Mouse (Mus musculus): ENCODE data around the gene Thsd7a. TPM values are rescaled to one million over a fixed set of nuclear protein-coding genes. Genes with fewer than 3 reads are reported as not detected.
A peak's percentile ranks its signal among the peaks of the same experiment; 100 is the strongest.

The Thsd7a gene
- total RNA-seq, 2 experiments from 2014 or later, result 2.0 to 2.2 TPM

DNA sequence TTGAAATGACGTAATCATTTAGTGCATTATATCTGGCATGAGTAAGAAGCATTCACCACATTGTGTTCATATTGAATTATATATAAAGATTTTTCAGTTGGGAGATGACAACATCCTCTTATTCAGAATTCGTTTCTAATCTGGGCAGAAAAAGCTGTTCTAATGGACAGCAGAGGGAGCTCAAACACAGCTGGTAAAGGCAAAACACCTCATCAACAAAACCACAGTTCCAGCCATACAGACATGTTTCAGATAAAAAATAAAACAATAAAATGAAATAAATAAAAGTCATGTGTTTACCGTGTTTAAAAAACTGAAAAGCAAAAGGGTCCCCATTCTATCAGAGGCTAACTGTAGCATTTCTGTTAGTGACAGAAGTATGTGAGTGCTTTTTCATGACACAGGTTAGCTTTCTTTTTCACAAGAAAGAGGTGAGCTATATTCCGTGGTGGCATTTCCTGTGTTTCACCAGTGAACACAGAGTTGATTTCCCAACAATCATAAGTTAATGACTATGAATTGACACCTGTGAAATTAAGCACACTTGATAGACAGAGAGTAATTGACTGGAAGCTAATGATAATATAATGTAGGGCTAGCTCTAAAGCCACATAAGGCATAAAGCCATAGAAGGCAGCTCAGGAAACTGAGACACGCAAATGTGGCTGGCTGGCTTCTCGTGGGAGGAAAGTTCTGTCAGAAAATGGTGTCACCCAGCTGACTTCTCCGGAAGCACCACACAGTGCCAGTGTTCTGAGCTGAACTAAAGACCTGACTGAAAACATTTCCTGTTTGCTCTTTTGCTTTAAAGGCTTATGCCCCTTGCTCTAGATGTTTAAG lies 433.9 kb downstream of the Thsd7a start:
- Histone ChIP-seq H3K4me3 (no peak overlapping the region), H3K27ac (no peak overlapping the region)
- no peak for DNase-seq
- intact Hi-C loops (cut with DNase I), result loop anchor here (10.0 kb wide), 1 partner anchor 970 kb away; no protein-coding TSS in a partner anchor
- TF ChIP-seq CTCF (IDR thresholded peaks at IDR 0.05), result peak; percentile 60

- TF ChIP-seq CTCF (IDR thresholded peaks at IDR 0.05), result no peak
- intact Hi-C loops (cut with DNase I), result no loop called here
- no peak for DNase-seq
- Histone ChIP-seq H3K27ac (no peak overlapping the region), H3K4me3 (no peak overlapping the region)
Observed at GRCm38 (mm10) chr6:12307502-12307901, 441.7 kb downstream of the Thsd7a start.

DNA sequence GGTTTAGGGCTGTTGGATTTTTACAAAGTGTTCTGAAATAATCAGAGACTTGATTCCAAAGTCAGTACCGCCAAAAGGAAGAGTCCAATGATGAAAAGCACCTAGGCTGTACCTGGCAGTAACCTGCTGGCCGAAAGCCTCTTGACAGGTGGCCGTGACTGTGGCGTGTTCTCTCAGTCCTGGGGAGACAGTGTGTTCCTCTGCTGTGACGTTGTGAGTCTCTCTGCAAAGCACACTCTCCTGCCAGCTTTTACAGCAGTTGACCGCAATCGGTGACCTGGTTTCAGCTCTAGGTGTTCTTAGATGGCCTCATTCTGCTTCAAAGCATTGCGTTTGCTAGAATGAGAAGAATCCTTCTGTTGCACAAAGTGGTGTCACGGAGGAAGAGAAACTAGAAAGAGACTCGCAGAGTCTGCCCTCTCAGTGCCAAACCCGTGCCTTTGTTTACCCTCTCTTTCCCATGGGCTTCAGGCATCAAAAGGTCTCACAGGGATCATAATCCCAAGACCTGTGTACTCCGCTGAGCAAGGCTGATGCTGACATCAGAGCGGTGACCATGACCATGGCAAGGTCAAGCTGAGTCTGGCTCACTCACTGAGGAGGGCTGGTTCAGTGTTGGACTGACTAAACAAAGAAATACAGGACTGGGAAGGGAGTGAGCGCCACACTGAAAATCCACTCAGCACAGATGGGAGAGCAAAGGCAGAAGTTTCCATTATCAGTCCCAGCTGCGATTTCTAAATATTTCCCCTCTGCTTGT lies 486.4 kb downstream of the Thsd7a start:
- Histone ChIP-seq H3K27ac (no peak overlapping the region), H3K4me3 (no peak overlapping the region)
- intact Hi-C loops (cut with DNase I), result no loop called here
- TF ChIP-seq CTCF (IDR thresholded peaks at IDR 0.05), result no peak
- no peak for DNase-seq
